Mouse (Mus musculus) kidney, adult 2 months (tissue): ENCODE measurements around the gene Daglb. TPM values are rescaled to one million over a fixed set of nuclear protein-coding genes. Genes with fewer than 3 reads are reported as not detected.
A peak's percentile ranks its signal among the peaks of the same experiment; 100 is the strongest.
"Not testable (repeated sequence)": the region's sequence is repeated elsewhere in the genome, so short reads cannot be mapped to it uniquely, and the experiment has no call there.

Experiments used
- DNase-seq: peaks from one replicate; pipeline ENCODE4 v3.0.0; 2021
- H3K27ac ChIP-seq: fragments of 200-500 bp; 2 replicates; pipeline ENCODE4 v1.5.1; 2012; ENCODE audit warnings: low read depth, low read length, control low read depth, inconsistent platforms; ENCODE audit not compliant: insufficient read depth
- H3K27me3 ChIP-seq: fragments of 200-500 bp; replicated peaks from 2 replicates; pipeline ENCODE4 v1.6.1; 2012; ENCODE audit warnings: mild to moderate bottlenecking, moderate library complexity, low read length, inconsistent platforms; ENCODE audit not compliant: control insufficient read depth, insufficient read depth
- H3K36me3 ChIP-seq: fragments of 200-500 bp; 2 replicates; pipeline ENCODE4 v1.6.1; 2012; ENCODE audit warnings: mild to moderate bottlenecking, moderate library complexity, low read length, inconsistent platforms; ENCODE audit not compliant: control insufficient read depth, insufficient read depth
- H3K4me1 ChIP-seq: fragments of 200-500 bp; 2 replicates; pipeline ENCODE4 v1.6.1; 2011; ENCODE audit warnings: low read length; ENCODE audit not compliant: control insufficient read depth, insufficient read depth
- H3K4me3 ChIP-seq: fragments of 200-500 bp; 2 replicates; pipeline ENCODE4 v1.5.1; 2011; ENCODE audit warnings: mild to moderate bottlenecking, low read depth, low read length, control low read depth; ENCODE audit not compliant: insufficient read depth
- CTCF ChIP-seq: fragments of 200-500 bp; conservative IDR thresholded peaks from 2 replicates; pipeline ENCODE4 v1.5.1; 2011; ENCODE audit warnings: low read depth, mild to moderate bottlenecking, control low read depth, low read length, moderate library complexity, mixed read lengths; ENCODE audit not compliant: insufficient read depth, insufficient read length
- POLR2A ChIP-seq: fragments of 200-500 bp; IDR thresholded peaks from one replicate; pipeline ENCODE4 v1.6.1; 2011; ENCODE audit warnings: low read depth, low read length, control low read depth
- WGBS: fragments of 180-500 bp; shearing (Covaris S2); methylation state at CpG from one replicate; pipeline ENCODE4 v1.1.7; 2018; 5-methylcytosine and 5-hydroxymethylcytosine counted together
- polyA plus RNA-seq: library from polyadenylated mRNA; depleted of rRNA; stranded (reverse); fragments of >200 nt; gene quantifications from 2 replicates; pipeline ENCODE4 v1.2.3, GENCODE M21; 2012

The Daglb gene
- polyA plus RNA-seq, 1 experiment: 11.7 TPM

- Histone ChIP-seq H3K4me3 (no peak overlapping the region), H3K27me3 (no peaks in the 10 kb centered on the region), H3K36me3 (no peaks in the 10 kb centered on the region), H3K4me1 (peaks cover 7% of the 10 kb centered on the region; the same call in 1 of the 2 replicates), H3K27ac (no peak overlapping the region)
- WGBS: 95% methylated on average over 7 of the region's 7 CpGs
- TF ChIP-seq POLR2A (no peak), CTCF (no peak)
- no peak for DNase-seq
Observed at GRCm38 (mm10) chr5:143499197-143499596, 34.8 kb downstream of the Daglb start.

- WGBS: 65% methylated on average over 4 of the region's 4 CpGs
- no peak for DNase-seq
- Histone ChIP-seq H3K27ac (no peak overlapping the region), H3K4me3 (no peak overlapping the region), H3K4me1 (peaks cover 7% of the 10 kb centered on the region; the same call in 1 of the 2 replicates), H3K36me3 (no peaks in the 10 kb centered on the region), H3K27me3 (no peaks in the 10 kb centered on the region)
- no peak for TF ChIP-seq POLR2A
- no peak for TF ChIP-seq CTCF
Observed at GRCm38 (mm10) chr5:143499686-143500085, 35.3 kb downstream of the Daglb start.

- H3K27ac ChIP-seq, H3K4me1 ChIP-seq, H3K27me3 ChIP-seq, H3K36me3 ChIP-seq, H3K4me3 ChIP-seq, DNase-seq: not testable (repeated sequence)
- WGBS: 89% methylated on average over 14 of the region's 14 CpGs
Observed at GRCm38 (mm10) chr5:143500711-143501110, 36.3 kb downstream of the Daglb start.

- no peak for TF ChIP-seq CTCF
- no peak for TF ChIP-seq POLR2A
- Histone ChIP-seq H3K27me3 (no peaks in the 10 kb centered on the region), H3K27ac (no peak overlapping the region), H3K4me1 (peaks cover 7% of the 10 kb centered on the region; the same call in 1 of the 2 replicates), H3K36me3 (no peaks in the 10 kb centered on the region), H3K4me3 (no peak overlapping the region)
- WGBS: 83% methylated on average over 8 of the region's 8 CpGs
- no peak for DNase-seq
Observed at GRCm38 (mm10) chr5:143501140-143501539, 36.8 kb downstream of the Daglb start.

- Histone ChIP-seq H3K27ac (no peak overlapping the region), H3K4me3 (no peak overlapping the region), H3K36me3 (no peaks in the 10 kb centered on the region), H3K27me3 (no peaks in the 10 kb centered on the region), H3K4me1 (peaks cover 7% of the 10 kb centered on the region; the same call in 1 of the 2 replicates)
- no peak for DNase-seq
- WGBS: 80% methylated on average over 2 of the region's 2 CpGs
- TF ChIP-seq POLR2A (no peak), CTCF (no peak)
Observed at GRCm38 (mm10) chr5:143501649-143502048, 37.3 kb downstream of the Daglb start.

- TF ChIP-seq POLR2A (no peak), CTCF (no peak)
- 68% methylated on average over 19 of the region's 19 CpGs for WGBS
- DNase-seq: peak; percentile 77
- Histone ChIP-seq H3K4me3 (no peak overlapping the region), H3K27me3 (no peaks in the 10 kb centered on the region), H3K27ac (no peak overlapping the region), H3K4me1 (peaks cover 7% of the 10 kb centered on the region; the same call in 1 of the 2 replicates), H3K36me3 (no peaks in the 10 kb centered on the region)
Observed at GRCm38 (mm10) chr5:143502899-143503557, 38.6 kb downstream of the Daglb start.

- no peaks in the 10 kb centered on the region for H3K36me3 ChIP-seq
- no peak overlapping the region for H3K27ac ChIP-seq
- TF ChIP-seq CTCF (no peak), POLR2A (no peak)
- DNase-seq: no peak
- no peak overlapping the region for H3K4me3 ChIP-seq
- H3K4me1 ChIP-seq: peaks cover 7% of the 10 kb centered on the region; the same call in 1 of the 2 replicates
- H3K27me3 ChIP-seq: no peaks in the 10 kb centered on the region
- WGBS: 86% methylated on average over 6 of the region's 6 CpGs
Observed at GRCm38 (mm10) chr5:143503740-143504139, 39.4 kb downstream of the Daglb start.
